Mouse (Mus musculus) brain, embryonic 14.5 days (tissue): ENCODE data around the gene Mphosph9.

Experiments used
- CTCF ChIP-seq: fragments of 200-500 bp; IDR thresholded peaks from 2 replicates; pipeline ENCODE4 v1.5.1; 2012; ENCODE audit warnings: inconsistent platforms, mild to moderate bottlenecking, moderate library complexity, borderline replicate concordance; ENCODE audit not compliant: insufficient read depth, insufficient read length; ENCODE audit errors: extremely low read depth
- POLR2A ChIP-seq: fragments of 200-500 bp; IDR thresholded peaks from 2 replicates; pipeline ENCODE4 v1.6.1; 2012; ENCODE audit warnings: mild to moderate bottlenecking, inconsistent platforms, borderline replicate concordance; ENCODE audit not compliant: poor library complexity, insufficient read depth, insufficient read length, severe bottlenecking; ENCODE audit errors: extremely low read depth

- TF ChIP-seq CTCF (no peak), POLR2A (no peak)
Measured at GRCm38 (mm10) chr5:124300132-124300531, 27.6 kb downstream of the Mphosph9 start.
